Mouse (Mus musculus) lung, embryonic 14.5 days (tissue): ENCODE results near the gene Myh11. TPM values are rescaled to one million over a fixed set of nuclear protein-coding genes. Genes with fewer than 3 reads are reported as not detected.

ENCODE experiments used
- ATAC-seq: fragments of 200-750 bp; cut with Nextera tagmentation; 2 replicates; pipeline ENCODE4 v1.8.0; 2017; ENCODE audit warnings: mild to moderate bottlenecking, moderate TSS enrichment, moderate library complexity; ENCODE audit not compliant: insufficient read depth
- DNase-seq: peaks from one replicate; pipeline ENCODE4 v3.0.0-alpha.2; 2015
- H3K27ac ChIP-seq: fragments of 300-500 bp; sonication (generic); 2 replicates; pipeline ENCODE4 v1.5.1; 2014; ENCODE audit warnings: low read depth, mild to moderate bottlenecking, moderate library complexity
- H3K27me3 ChIP-seq: fragments of 300-500 bp; sonication (generic); 2 replicates; pipeline ENCODE4 v1.6.1; 2014; ENCODE audit warnings: low read length, control low read depth; ENCODE audit not compliant: insufficient read depth
- H3K36me3 ChIP-seq: fragments of 300-500 bp; sonication (generic); 2 replicates; pipeline ENCODE4 v1.6.1; 2014; ENCODE audit warnings: control low read depth; ENCODE audit not compliant: insufficient read depth
- H3K4me1 ChIP-seq: fragments of 300-500 bp; sonication (generic); 2 replicates; pipeline ENCODE4 v1.6.1; 2014; ENCODE audit warnings: antibody characterized with exemption, control low read depth; ENCODE audit not compliant: insufficient read depth
- H3K4me2 ChIP-seq: fragments of 300-500 bp; sonication (generic); 2 replicates; pipeline ENCODE4 v1.6.1; 2014; ENCODE audit warnings: mild to moderate bottlenecking
- H3K4me3 ChIP-seq: fragments of 300-500 bp; sonication (generic); 2 replicates; pipeline ENCODE4 v1.5.1; 2014; ENCODE audit warnings: low read depth, low read length
- H3K9ac ChIP-seq: fragments of 300-500 bp; sonication (generic); 2 replicates; pipeline ENCODE4 v1.6.1; 2014
- H3K9me3 ChIP-seq: fragments of 300-500 bp; sonication (generic); 2 replicates; pipeline ENCODE4 v1.6.1; 2016; ENCODE audit warnings: low read depth, low read length, control low read depth
- CTCF ChIP-seq: IDR thresholded peaks from 2 replicates; pipeline ENCODE4 v1.5.1; 2016; ENCODE audit warnings: antibody characterized with exemption, low read depth
- WGBS: fragments of 180-500 bp; shearing (Covaris S2); extraction: QIAGEN DNeasy Blood & Tissue Kit; methylation state at CpG from one replicate; pipeline ENCODE4 v1.1.7; 2014; 5-methylcytosine and 5-hydroxymethylcytosine counted together
- polyA plus RNA-seq: library from polyadenylated mRNA; unstranded; fragments of >200 nt; fragmentation: Nextera tagmentation; extraction: Ambion mirVana; gene quantifications from 2 replicates; pipeline ENCODE4 v1.2.1, GENCODE M21; 2014

The Myh11 gene
- polyA plus RNA-seq, 1 experiment from 2014 or later = 69.8 TPM

DNA sequence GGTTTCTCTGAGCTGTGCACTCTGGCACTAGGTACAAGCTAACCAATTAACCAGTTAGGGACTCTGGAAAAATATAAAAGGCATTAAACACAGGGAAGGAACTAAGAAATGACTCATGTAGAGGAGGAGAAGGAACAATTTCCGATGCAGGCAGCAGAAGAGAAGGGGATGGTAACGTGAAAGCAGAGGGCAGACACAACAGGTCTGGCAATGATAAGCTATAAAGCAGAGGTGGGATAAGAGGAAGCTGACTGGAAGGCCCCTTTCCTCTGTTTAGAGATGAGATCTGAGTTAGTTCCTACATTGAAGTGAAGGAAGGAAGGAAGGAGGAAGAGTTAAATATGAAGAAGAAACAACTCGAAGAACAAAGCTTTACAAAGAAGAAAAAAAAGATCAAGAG, 18.7 kb upstream of the Myh11 start:
- Histone ChIP-seq H3K27ac (no peak overlapping the region), H3K9ac (no peak overlapping the region), H3K36me3 (peaks cover 69% of the 10 kb centered on the region), H3K4me1 (no peaks in the 10 kb centered on the region), H3K27me3 (no peaks in the 10 kb centered on the region), H3K9me3 (no peaks in the 10 kb centered on the region), H3K4me3 (no peak overlapping the region), H3K4me2 (no peak overlapping the region)
- ATAC-seq (no peak), DNase-seq (no peak)
- WGBS = 69% methylated on average over 3 of the region's 3 CpGs
- TF ChIP-seq CTCF = no peak

DNA sequence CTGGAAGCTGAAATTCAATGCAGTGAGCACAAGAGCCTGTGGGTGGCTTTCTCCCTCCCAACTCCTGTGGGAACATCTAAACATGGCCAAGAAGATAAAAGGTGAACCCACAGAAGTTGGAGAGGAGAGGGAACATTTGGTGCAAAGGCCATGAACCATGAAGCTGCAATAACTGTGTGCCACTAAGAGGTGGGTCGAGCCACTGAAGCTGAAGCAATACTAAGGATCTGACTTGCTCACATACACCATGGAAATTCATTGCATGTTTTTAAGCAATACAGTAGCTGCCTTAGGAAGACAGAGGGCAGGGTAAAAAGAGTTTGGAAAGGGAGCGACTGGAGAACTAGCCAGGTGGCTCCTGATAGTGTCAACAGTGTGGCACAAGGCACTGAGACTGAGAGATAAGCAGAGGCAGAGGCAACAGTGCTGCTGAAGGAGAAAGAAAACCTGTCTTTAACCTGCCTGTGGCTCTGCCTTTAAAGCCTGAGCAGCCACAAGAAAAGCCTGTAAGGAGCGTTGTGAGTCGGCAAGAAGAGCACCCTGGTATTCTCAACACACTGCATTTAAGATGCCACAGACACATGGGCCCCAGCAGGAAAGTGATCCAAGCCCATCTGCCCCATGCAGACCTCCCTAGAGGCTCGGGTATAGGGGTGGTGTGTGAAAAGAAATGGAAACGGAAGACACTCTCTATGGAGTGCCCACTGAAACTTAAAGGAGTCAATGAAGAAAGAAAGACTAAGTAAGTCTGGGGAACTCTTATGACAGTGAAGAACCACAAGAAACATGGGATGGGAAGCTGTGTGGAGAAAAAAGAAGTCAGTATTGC, 17.3 kb upstream of the Myh11 start:
- DNase-seq = no peak
- Histone ChIP-seq H3K9ac (no peak overlapping the region), H3K4me2 (no peak overlapping the region), H3K4me3 (no peak overlapping the region), H3K4me1 (no peaks in the 10 kb centered on the region), H3K27ac (no peak overlapping the region), H3K36me3 (peaks cover 76% of the 10 kb centered on the region), H3K9me3 (no peaks in the 10 kb centered on the region), H3K27me3 (no peaks in the 10 kb centered on the region)
- ATAC-seq = no peak
- no peak for TF ChIP-seq CTCF
- WGBS = 87% methylated on average over 6 of the region's 6 CpGs

DNA sequence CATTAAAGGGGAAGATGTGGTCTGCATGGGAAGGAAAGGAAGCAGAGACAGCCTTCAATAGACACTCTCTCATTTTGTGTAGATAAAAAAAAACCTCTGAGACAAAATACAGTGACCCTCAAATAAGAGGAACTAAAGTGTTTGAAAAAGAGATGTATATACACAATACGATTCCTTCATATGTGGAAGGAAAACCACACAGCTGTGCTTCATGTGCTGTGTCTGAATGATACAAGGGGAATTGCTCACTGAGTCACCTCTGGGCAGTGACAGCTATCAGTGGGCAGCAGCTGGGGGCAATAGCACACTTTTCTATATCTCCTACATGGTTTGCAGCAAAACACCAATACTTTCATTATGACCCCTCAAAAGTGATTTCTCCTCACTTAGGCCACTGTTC, 16.2 kb upstream of the Myh11 start:
- DNase-seq (no peak), ATAC-seq (no peak)
- Histone ChIP-seq H3K4me2 (no peak overlapping the region), H3K9me3 (no peaks in the 10 kb centered on the region), H3K27ac (no peak overlapping the region), H3K36me3 (peaks cover 75% of the 10 kb centered on the region), H3K4me3 (no peak overlapping the region), H3K9ac (no peak overlapping the region), H3K4me1 (no peaks in the 10 kb centered on the region), H3K27me3 (no peaks in the 10 kb centered on the region)
- TF ChIP-seq CTCF = no peak
- 84% methylated on average over 1 of the region's 1 CpGs for WGBS

DNA sequence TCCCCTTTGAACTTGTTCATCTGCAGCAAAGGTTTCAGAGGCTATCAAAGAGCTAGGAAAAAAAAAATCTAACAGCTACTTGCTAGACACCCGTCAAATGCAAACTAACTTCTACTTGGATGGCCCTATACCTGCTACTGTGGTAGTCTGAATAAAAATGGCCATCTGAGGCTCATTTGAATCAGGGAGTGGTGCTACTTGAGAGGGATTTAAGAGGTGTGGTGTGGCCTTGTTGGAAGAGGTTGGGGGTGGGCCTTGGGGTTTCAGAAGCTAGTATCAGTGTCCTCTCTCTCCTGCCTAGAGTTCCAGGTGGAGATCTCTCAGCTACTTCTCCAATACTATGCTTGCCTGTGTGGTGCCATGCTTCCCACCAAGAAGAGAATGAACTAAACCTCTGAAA, 15.3 kb upstream of the Myh11 start:
- H3K36me3 ChIP-seq = peaks cover 74% of the 10 kb centered on the region
- WGBS = 80% methylated on average over 1 of the region's 1 CpGs

DNA sequence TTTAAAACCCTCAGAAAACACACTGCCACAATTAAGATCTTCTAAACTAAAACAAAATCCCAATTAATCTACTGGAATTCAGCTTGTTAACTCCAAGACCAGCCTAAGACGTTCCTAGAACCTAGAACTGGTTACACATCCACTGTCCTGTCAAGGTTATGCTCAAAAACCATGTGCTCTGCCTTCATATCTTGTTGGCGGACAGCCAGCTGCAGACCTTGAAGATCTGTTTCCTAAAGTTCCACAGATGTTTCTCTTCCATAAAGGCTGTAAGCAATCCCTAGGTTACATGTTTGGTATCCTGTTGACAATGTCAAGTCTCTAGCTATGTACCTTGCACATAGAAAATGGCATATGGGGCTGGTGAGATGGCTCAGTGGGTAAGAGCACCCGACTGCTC, 13.6 kb upstream of the Myh11 start:
- no peaks in the 10 kb centered on the region for H3K4me1 ChIP-seq
- H3K36me3 ChIP-seq = peaks cover 75% of the 10 kb centered on the region
- H3K9ac ChIP-seq = no peak overlapping the region
- TF ChIP-seq CTCF = no peak
- no peaks in the 10 kb centered on the region for H3K9me3 ChIP-seq
- H3K4me3 ChIP-seq = no peak overlapping the region
- DNase-seq (no peak), ATAC-seq (no peak)
- H3K27ac ChIP-seq = no peak overlapping the region
- WGBS = 73% methylated on average over 3 of the region's 3 CpGs
- H3K4me2 ChIP-seq = no peak overlapping the region
- no peaks in the 10 kb centered on the region for H3K27me3 ChIP-seq

More for the DNA sequence above, 15.3 kb upstream of the Myh11 start:
- DNase-seq = no peak
- Histone ChIP-seq H3K27ac (no peak overlapping the region), H3K4me2 (no peak overlapping the region), H3K4me1 (no peaks in the 10 kb centered on the region), H3K27me3 (no peaks in the 10 kb centered on the region), H3K4me3 (no peak overlapping the region), H3K9ac (no peak overlapping the region), H3K9me3 (no peaks in the 10 kb centered on the region)
- TF ChIP-seq CTCF = no peak
- no peak for ATAC-seq

DNA sequence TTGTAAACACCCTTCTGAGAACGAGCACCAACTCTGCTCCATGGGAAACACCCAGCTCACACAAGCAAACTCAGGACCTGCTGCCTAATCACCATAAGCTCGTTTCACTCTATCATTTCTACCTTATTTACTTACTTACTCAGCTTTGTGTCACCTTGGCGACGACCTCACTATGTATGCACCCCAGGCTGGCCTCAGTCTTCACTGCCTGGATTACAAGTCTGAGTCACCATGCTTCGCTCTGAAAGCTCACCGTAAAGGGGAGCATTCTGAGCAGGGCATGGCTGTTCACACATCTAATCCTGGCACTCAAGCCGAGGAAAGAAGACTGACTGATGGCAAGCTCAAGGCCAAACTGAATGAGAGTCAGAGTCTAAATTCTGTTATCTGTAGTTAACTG, 12.5 kb upstream of the Myh11 start:
- peaks cover 81% of the 10 kb centered on the region for H3K36me3 ChIP-seq
- H3K9me3 ChIP-seq = no peaks in the 10 kb centered on the region
- 71% methylated on average over 7 of the region's 7 CpGs for WGBS
- no peak overlapping the region for H3K4me2 ChIP-seq
- TF ChIP-seq CTCF = no peak
- no peak for ATAC-seq
- no peaks in the 10 kb centered on the region for H3K27me3 ChIP-seq
- DNase-seq = no peak
- no peak overlapping the region for H3K27ac ChIP-seq
- H3K9ac ChIP-seq = no peak overlapping the region
- H3K4me3 ChIP-seq = no peak overlapping the region
- H3K4me1 ChIP-seq = no peaks in the 10 kb centered on the region

DNA sequence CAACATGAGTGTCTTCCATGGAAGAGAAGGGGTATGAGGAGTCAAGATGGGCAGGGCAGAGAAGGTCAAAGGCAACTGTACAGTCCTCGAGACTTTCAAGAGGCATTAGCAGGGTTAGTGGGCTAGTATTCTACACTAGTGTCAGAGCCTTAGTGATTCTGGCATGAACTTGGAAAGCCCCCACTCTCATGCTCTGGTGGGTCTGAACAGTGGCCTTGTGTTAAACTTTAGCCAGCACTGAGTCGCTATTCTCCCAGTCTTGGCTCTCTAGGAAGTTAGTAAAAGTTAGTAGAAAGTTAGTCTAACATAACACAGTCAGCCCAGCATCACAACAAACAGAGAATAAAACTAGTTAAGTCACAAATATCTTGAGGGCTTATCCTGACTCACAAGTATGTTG, 12.0 kb upstream of the Myh11 start:
- TF ChIP-seq CTCF = no peak
- ATAC-seq (no peak), DNase-seq (no peak)
- 88% methylated on average over 2 of the region's 2 CpGs for WGBS
- peaks cover 81% of the 10 kb centered on the region for H3K36me3 ChIP-seq
- H3K9ac ChIP-seq = no peak overlapping the region
- H3K27ac ChIP-seq = no peak overlapping the region
- no peaks in the 10 kb centered on the region for H3K4me1 ChIP-seq
- no peaks in the 10 kb centered on the region for H3K9me3 ChIP-seq
- H3K4me3 ChIP-seq = no peak overlapping the region
- H3K27me3 ChIP-seq = no peaks in the 10 kb centered on the region
- H3K4me2 ChIP-seq = no peak overlapping the region
